Mouse (Mus musculus): Measurements from ENCODE around the gene Spice1.

GRCm38 (mm10) chr16:44331671-44331994 is 15.3 kb upstream of the Spice1 start:
- TF ChIP-seq MAFK (IDR thresholded peaks at IDR 0.05; ENCODE audit: insufficient read depth, low read depth, low read length) (no peak), HCFC1 (IDR thresholded peaks at IDR 0.05; ENCODE audit: borderline replicate concordance, insufficient read depth, low read length) (no peak), ZNF384 (IDR thresholded peaks at IDR 0.05; ENCODE audit: low read depth, low read length) (no peak), ZC3H11A (IDR thresholded peaks at IDR 0.05; ENCODE audit: borderline replicate concordance, low read depth, low read length) (no peak), CHD2 (IDR thresholded peaks at IDR 0.05; ENCODE audit: low read depth, low read length) (no peak)
